Mouse (Mus musculus) embryonic facial prominence, embryonic 14.5 days (tissue): ENCODE results near the gene Traip. TPM values are rescaled to one million over a fixed set of nuclear protein-coding genes. Genes with fewer than 3 reads are reported as not detected.
A peak's percentile ranks its signal among the peaks of the same experiment; 100 is the strongest.

Source experiments
- ATAC-seq: fragments of 200-750 bp; cut with Nextera tagmentation; 2 replicates; pipeline ENCODE4 v1.8.0; 2017; ENCODE audit warnings: low read depth, moderate number of reproducible peaks, moderate TSS enrichment
- DNase-seq: peaks from one replicate; pipeline ENCODE4 v3.0.0-alpha.2; 2015; ENCODE audit warnings: low spot score
- H3K27ac ChIP-seq: fragments of 300-500 bp; sonication (generic); replicated peaks from 2 replicates; pipeline ENCODE4 v1.5.1; 2014; ENCODE audit warnings: low read depth, mild to moderate bottlenecking, low read length, moderate library complexity
- H3K27me3 ChIP-seq: fragments of 300-500 bp; sonication (generic); replicated peaks from 2 replicates; pipeline ENCODE4 v1.6.1; 2014; ENCODE audit warnings: low read length; ENCODE audit not compliant: control insufficient read depth, insufficient read depth
- H3K36me3 ChIP-seq: fragments of 300-500 bp; sonication (generic); 2 replicates; pipeline ENCODE4 v1.6.1; 2014; ENCODE audit warnings: low read length, mixed read lengths; ENCODE audit not compliant: control insufficient read depth, insufficient read depth
- H3K4me1 ChIP-seq: fragments of 300-500 bp; sonication (generic); 2 replicates; pipeline ENCODE4 v1.6.1; 2014; ENCODE audit warnings: antibody characterized with exemption, low read length; ENCODE audit not compliant: control insufficient read depth, insufficient read depth
- H3K4me2 ChIP-seq: fragments of 300-500 bp; sonication (generic); 2 replicates; pipeline ENCODE4 v1.6.1; 2014; ENCODE audit warnings: low read depth, mild to moderate bottlenecking, low read length, moderate library complexity, mixed read lengths
- H3K4me3 ChIP-seq: fragments of 300-500 bp; sonication (generic); 2 replicates; pipeline ENCODE4 v1.5.1; 2014; ENCODE audit warnings: low read depth, mild to moderate bottlenecking, low read length
- H3K9ac ChIP-seq: fragments of 300-500 bp; sonication (generic); 2 replicates; pipeline ENCODE4 v1.6.1; 2014; ENCODE audit warnings: low read depth, mild to moderate bottlenecking, low read length, moderate library complexity, mixed read lengths
- H3K9me3 ChIP-seq: fragments of 300-500 bp; sonication (generic); 2 replicates; pipeline ENCODE4 v1.6.1; 2016; ENCODE audit warnings: low read length; ENCODE audit not compliant: control insufficient read depth
- WGBS: fragments of 180-500 bp; shearing (Covaris S2); extraction: QIAGEN DNeasy Blood & Tissue Kit; methylation state at CpG from one replicate; pipeline ENCODE4 v1.1.7; 2014; 5-methylcytosine and 5-hydroxymethylcytosine counted together
- polyA plus RNA-seq: library from polyadenylated mRNA; unstranded; fragments of >200 nt; fragmentation: Nextera tagmentation; extraction: Ambion mirVana; gene quantifications from 2 replicates; pipeline ENCODE4 v1.2.1, GENCODE M21; 2014

The Traip gene
- polyA plus RNA-seq, 1 experiment from 2014 or later, result 15.5 TPM

GRCm38 (mm10) chr9:107960928-107961327 is 11.0 kb downstream of the Traip start:
- Histone ChIP-seq H3K4me3 (no peak overlapping the region), H3K9me3 (no peaks in the 10 kb centered on the region), H3K4me2 (no peak overlapping the region), H3K4me1 (no peaks in the 10 kb centered on the region), H3K27ac (no peak overlapping the region), H3K36me3 (peaks cover 40% of the 10 kb centered on the region), H3K9ac (no peak overlapping the region), H3K27me3 (no peaks in the 10 kb centered on the region)
- ATAC-seq, result no peak
- no peak for DNase-seq
- 80% methylated on average over 4 of the region's 4 CpGs for WGBS

GRCm38 (mm10) chr9:107961351-107961762 is 11.4 kb downstream of the Traip start:
- DNase-seq (no peak), ATAC-seq (no peak)
- H3K36me3 ChIP-seq, result peaks cover 40% of the 10 kb centered on the region
- no peaks in the 10 kb centered on the region for H3K4me1 ChIP-seq
- H3K27ac ChIP-seq, result no peak overlapping the region
- WGBS, result 90% methylated on average over 10 of the region's 10 CpGs
- H3K4me2 ChIP-seq, result no peak overlapping the region
- H3K27me3 ChIP-seq, result no peaks in the 10 kb centered on the region
- H3K9me3 ChIP-seq, result no peaks in the 10 kb centered on the region
- no peak overlapping the region for H3K9ac ChIP-seq
- no peak overlapping the region for H3K4me3 ChIP-seq

GRCm38 (mm10) chr9:107961881-107962280 is 11.9 kb downstream of the Traip start:
- Histone ChIP-seq H3K4me1 (no peaks in the 10 kb centered on the region), H3K36me3 (peaks cover 40% of the 10 kb centered on the region), H3K9me3 (no peaks in the 10 kb centered on the region), H3K27ac (no peak overlapping the region), H3K4me3 (no peak overlapping the region), H3K4me2 (no peak overlapping the region), H3K27me3 (no peaks in the 10 kb centered on the region), H3K9ac (no peak overlapping the region)
- WGBS, result 60% methylated on average over 5 of the region's 5 CpGs
- ATAC-seq (0 out of 2 replicates have a peak, but pooled peaks have one; percentile 27), DNase-seq (peak; percentile 67)

GRCm38 (mm10) chr9:107962916-107963315 is 13.0 kb downstream of the Traip start:
- H3K4me3 ChIP-seq, result no peak overlapping the region
- no peak overlapping the region for H3K4me2 ChIP-seq
- no peak overlapping the region for H3K27ac ChIP-seq
- ATAC-seq (no peak), DNase-seq (no peak)
- no peaks in the 10 kb centered on the region for H3K27me3 ChIP-seq
- H3K4me1 ChIP-seq, result no peaks in the 10 kb centered on the region
- H3K36me3 ChIP-seq, result peaks cover 29% of the 10 kb centered on the region
- 95% methylated on average over 9 of the region's 9 CpGs for WGBS
- H3K9ac ChIP-seq, result no peak overlapping the region
- H3K9me3 ChIP-seq, result no peaks in the 10 kb centered on the region

- Histone ChIP-seq H3K4me2 (no peak overlapping the region), H3K9ac (no peak overlapping the region), H3K4me1 (no peaks in the 10 kb centered on the region), H3K27ac (no peak overlapping the region), H3K27me3 (no peaks in the 10 kb centered on the region), H3K36me3 (peaks cover 25% of the 10 kb centered on the region), H3K4me3 (no peak overlapping the region), H3K9me3 (no peaks in the 10 kb centered on the region)
- DNase-seq (peak; percentile 92), ATAC-seq (peak; percentile 83)
- WGBS, result 10% methylated on average over 5 of the region's 5 CpGs
Observed at GRCm38 (mm10) chr9:107963700-107964099, 13.8 kb downstream of the Traip start.

GRCm38 (mm10) chr9:107964681-107965080 is 14.7 kb downstream of the Traip start:
- WGBS, result 92% methylated on average over 9 of the region's 9 CpGs
- no peak overlapping the region for H3K4me2 ChIP-seq
- no peak for DNase-seq
- no peaks in the 10 kb centered on the region for H3K27me3 ChIP-seq
- H3K4me1 ChIP-seq, result no peaks in the 10 kb centered on the region
- H3K4me3 ChIP-seq, result no peak overlapping the region
- H3K9me3 ChIP-seq, result no peaks in the 10 kb centered on the region
- no peak overlapping the region for H3K9ac ChIP-seq
- no peak for ATAC-seq
- H3K36me3 ChIP-seq, result peaks cover 27% of the 10 kb centered on the region
- H3K27ac ChIP-seq, result no peak overlapping the region

- WGBS, result 87% methylated on average over 10 of the region's 10 CpGs
- peaks cover 42% of the 10 kb centered on the region for H3K36me3 ChIP-seq
- no peak overlapping the region for H3K9ac ChIP-seq
Observed at GRCm38 (mm10) chr9:107966676-107967075, 16.7 kb downstream of the Traip start.

GRCm38 (mm10) chr9:107967437-107967836 is 17.5 kb downstream of the Traip start:
- peaks cover 40% of the 10 kb centered on the region for H3K36me3 ChIP-seq
- 79% methylated on average over 6 of the region's 6 CpGs for WGBS
- H3K4me1 ChIP-seq, result no peaks in the 10 kb centered on the region
- H3K9me3 ChIP-seq, result no peaks in the 10 kb centered on the region
- ATAC-seq (no peak), DNase-seq (no peak)
- no peak overlapping the region for H3K27ac ChIP-seq
- H3K9ac ChIP-seq, result no peak overlapping the region
- H3K4me2 ChIP-seq, result no peak overlapping the region
- H3K27me3 ChIP-seq, result no peaks in the 10 kb centered on the region
- H3K4me3 ChIP-seq, result no peak overlapping the region

More at GRCm38 (mm10) chr9:107966676-107967075, 16.7 kb downstream of the Traip start:
- H3K27ac ChIP-seq, result no peak overlapping the region
- no peak for DNase-seq
- H3K4me2 ChIP-seq, result no peak overlapping the region
- H3K27me3 ChIP-seq, result no peaks in the 10 kb centered on the region
- no peak for ATAC-seq
- H3K9me3 ChIP-seq, result no peaks in the 10 kb centered on the region
- H3K4me1 ChIP-seq, result no peaks in the 10 kb centered on the region
- no peak overlapping the region for H3K4me3 ChIP-seq

GRCm38 (mm10) chr9:107968531-107968930 is 18.6 kb downstream of the Traip start:
- H3K9me3 ChIP-seq, result no peaks in the 10 kb centered on the region
- H3K27me3 ChIP-seq, result no peaks in the 10 kb centered on the region
- no peaks in the 10 kb centered on the region for H3K4me1 ChIP-seq
- H3K4me2 ChIP-seq, result no peak overlapping the region
- H3K4me3 ChIP-seq, result no peak overlapping the region
- DNase-seq (no peak), ATAC-seq (no peak)
- WGBS, result 92% methylated on average over 7 of the region's 7 CpGs
- H3K36me3 ChIP-seq, result peaks cover 38% of the 10 kb centered on the region
- no peak overlapping the region for H3K27ac ChIP-seq
- H3K9ac ChIP-seq, result no peak overlapping the region
